Mouse (Mus musculus): Measurements from ENCODE around the gene Comt.

DNA sequence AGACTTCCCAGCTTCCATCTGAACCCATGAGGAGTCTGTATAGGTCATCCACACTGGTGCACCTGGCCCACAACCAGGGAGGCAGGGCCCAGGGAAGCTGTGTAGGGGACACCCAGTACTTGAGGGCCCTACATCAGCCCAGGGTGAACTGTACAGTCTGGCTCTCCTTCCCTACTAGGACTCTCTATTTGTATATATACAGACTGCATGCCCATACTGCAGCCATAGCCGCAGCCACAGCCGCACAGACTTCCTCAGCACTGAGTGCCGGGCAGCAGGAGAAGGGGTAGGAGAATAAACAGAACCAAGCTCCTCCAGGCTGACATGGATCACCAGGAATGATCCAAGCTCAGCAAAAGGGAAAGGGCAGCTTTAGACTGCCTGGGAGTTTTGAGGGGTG lies 34.2 kb upstream of the Comt start:
- TF ChIP-seq CTCF (IDR thresholded peaks at IDR 0.05; ENCODE audit: low read depth, low read length) (no peak), POLR2AphosphoS5 (IDR thresholded peaks at IDR 0.05; ENCODE audit: insufficient replicate concordance, low read depth, low read length) (no peak), GATA1 (IDR thresholded peaks at IDR 0.05; ENCODE audit: borderline replicate concordance, low read length) (no peak), TAL1 (conservative IDR thresholded peaks at IDR 0.05; ENCODE audit: low read depth, low read length) (no peak)
